8 mouse cellular contexts compared by ENCODE assay signal in the genomic region with DNA sequence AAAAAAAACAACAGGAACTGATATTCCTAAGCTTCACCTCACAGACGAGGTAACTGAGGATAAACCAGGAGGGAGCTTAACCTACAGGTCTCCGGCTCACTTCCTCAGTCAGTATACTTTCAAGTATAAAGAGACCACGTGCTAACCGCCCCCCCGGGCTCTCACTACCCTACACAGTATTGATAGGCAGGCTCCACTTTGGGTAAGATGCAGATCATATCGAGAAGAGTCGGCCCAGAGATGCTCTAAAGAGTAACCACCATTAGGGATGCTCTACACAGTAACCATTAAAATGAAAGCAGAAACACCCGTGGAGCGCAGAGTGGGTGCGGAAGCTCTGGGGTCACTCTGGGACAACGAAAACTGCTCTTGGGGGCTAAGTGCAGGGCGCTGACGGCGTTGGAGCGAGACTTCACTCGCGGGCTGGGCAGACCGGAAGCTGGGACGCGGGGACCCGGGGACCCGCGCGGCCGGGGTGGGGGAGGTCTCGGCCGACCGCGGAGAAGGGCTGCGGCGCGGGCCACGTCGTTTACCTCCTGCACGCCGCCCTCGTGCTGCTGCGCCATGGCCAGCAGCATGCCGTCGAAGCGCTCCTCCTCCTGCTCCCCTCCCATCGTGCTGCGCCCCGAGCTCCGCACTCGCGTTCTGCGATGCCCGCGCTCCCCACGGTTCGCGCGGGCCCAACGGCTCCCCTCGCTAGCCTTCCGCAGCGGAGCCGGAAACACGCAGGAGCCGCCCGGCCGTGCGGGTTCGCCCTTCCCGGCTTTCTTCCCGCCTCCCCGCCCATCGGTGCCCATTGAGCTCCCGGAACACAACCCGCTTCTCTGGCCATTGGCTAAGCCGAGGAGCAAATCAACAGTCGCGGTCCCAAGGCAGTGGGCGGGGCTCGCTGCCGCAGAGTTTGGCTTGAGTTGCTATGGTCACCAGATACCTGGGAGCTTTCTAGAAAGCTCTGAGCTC. TPM values are rescaled to one million over a fixed set of nuclear protein-coding genes. Genes with fewer than 3 reads are reported as not detected.
DNase-seq lines count a peak whose midpoint lies in the region; ATAC-seq lines count a peak whose summit lies in the region.

A gene (minus strand): TSS at position 725 of the 960 bp plus-strand sequence.

- H3K27me3 ChIP-seq in forebrain, embryonic 14.5 days (replicated peaks; ENCODE audit: control insufficient read depth, insufficient read depth, low read length): no peaks in the 10 kb centered on the region
- H3K27me3 ChIP-seq in neural tube, embryonic 15.5 days (replicated peaks): no peaks in the 10 kb centered on the region

- H3K4me3 ChIP-seq in forebrain, embryonic 14.5 days (ENCODE audit: low read depth, low read length): peak within 1 kb of the TSS; percentile 90
- peak within 1 kb of the TSS; percentile 77 for H3K4me3 ChIP-seq in neural tube, embryonic 15.5 days (replicated peaks)

- H3K4me2 ChIP-seq in forebrain, embryonic 14.5 days (ENCODE audit: low read length): peak within 1 kb of the TSS; percentile 88
- peak within 1 kb of the TSS; percentile 79 for H3K4me2 ChIP-seq in neural tube, embryonic 15.5 days

- no peaks in the 10 kb centered on the region for H3K9me3 ChIP-seq in forebrain, embryonic 14.5 days (replicated peaks; ENCODE audit: control insufficient read depth, low read length)
- no peaks in the 10 kb centered on the region for H3K9me3 ChIP-seq in neural tube, embryonic 15.5 days (replicated peaks)

- H3K27ac ChIP-seq in forebrain, embryonic 14.5 days (ENCODE audit: low read depth, low read length): peak within 1 kb of the TSS; percentile 61; the same call in 1 of the 2 replicates
- H3K27ac ChIP-seq in neural tube, embryonic 15.5 days (replicated peaks): peak within 1 kb of the TSS; percentile 89

- H3K9ac ChIP-seq in forebrain, embryonic 14.5 days (ENCODE audit: low read length): peak within 1 kb of the TSS; percentile 87
- H3K9ac ChIP-seq in neural tube, embryonic 15.5 days (replicated peaks): peak within 1 kb of the TSS; percentile 74

- peaks cover 22% of the 10 kb centered on the region for H3K36me3 ChIP-seq in forebrain, embryonic 14.5 days (ENCODE audit: control insufficient read depth, insufficient read depth, low read length)
- H3K36me3 ChIP-seq in neural tube, embryonic 15.5 days: peaks cover 20% of the 10 kb centered on the region

- ATAC-seq in forebrain, embryonic 14.5 days: peak; percentile 100
- peak; percentile 98 for ATAC-seq in neural tube, embryonic 15.5 days (ENCODE audit: low FRiP score)

- intact Hi-C loops in heart, postnatal 14 days (cut with DNase I): no loop called here

- peak; percentile 96 for DNase-seq in ES-CJ7 (ENCODE audit: low read depth, low spot score)
- peak; percentile 95 for DNase-seq in cerebellum, adult 11 months
- peak; percentile 98 for DNase-seq in forebrain, embryonic 14.5 days (ENCODE audit: low spot score)
- DNase-seq in heart, postnatal 14 days: peak; percentile 95 to 97
- DNase-seq in layer of hippocampus, adult 11-12 months (ENCODE audit: low spot score): peak; percentile 96
- peak; percentile 98 to 99 for DNase-seq in lung, adult 18-20 months
- peak; percentile 96 for DNase-seq in testis, postnatal 14 days (ENCODE audit: low spot score)

- H3K4me1 ChIP-seq in forebrain, embryonic 14.5 days (ENCODE audit: control insufficient read depth, insufficient read depth, low read length): peaks cover 10% of the 10 kb centered on the region
- H3K4me1 ChIP-seq in neural tube, embryonic 15.5 days: peaks cover 24% of the 10 kb centered on the region

- under 1% methylated on average over 73 of the region's 77 CpGs for WGBS in forebrain, embryonic 14.5 days
- WGBS in neural tube, embryonic 15.5 days: under 1% methylated on average over 67 of the region's 77 CpGs

RNA-seq across cellular contexts. Expression of the gene that starts here (rescaled TPM):
- polyA plus RNA-seq in forebrain, embryonic 14.5 days (2014; fragmentation: Nextera tagmentation; extraction: Ambion mirVana): 139 and 181 TPM in 2 replicates
- total RNA-seq in heart, postnatal 14 days (2021): 10 to 100 TPM; 57.8 to 60.2 TPM
- polyA plus RNA-seq in neural tube, embryonic 15.5 days (2015; fragmentation: Nextera tagmentation; extraction: Ambion mirVana): 269 and 290 TPM in 2 replicates

Comparison
In these comparisons a context has a peak if more than half of its experiments do, and no peak if none do; other contexts are left out.
1. Peak in every context shown above with its lines: DNase-seq, ATAC-seq, H3K4me3 ChIP-seq and H3K27ac ChIP-seq.